Mouse (Mus musculus): Measurements from ENCODE around the gene Pgs1.

DNA sequence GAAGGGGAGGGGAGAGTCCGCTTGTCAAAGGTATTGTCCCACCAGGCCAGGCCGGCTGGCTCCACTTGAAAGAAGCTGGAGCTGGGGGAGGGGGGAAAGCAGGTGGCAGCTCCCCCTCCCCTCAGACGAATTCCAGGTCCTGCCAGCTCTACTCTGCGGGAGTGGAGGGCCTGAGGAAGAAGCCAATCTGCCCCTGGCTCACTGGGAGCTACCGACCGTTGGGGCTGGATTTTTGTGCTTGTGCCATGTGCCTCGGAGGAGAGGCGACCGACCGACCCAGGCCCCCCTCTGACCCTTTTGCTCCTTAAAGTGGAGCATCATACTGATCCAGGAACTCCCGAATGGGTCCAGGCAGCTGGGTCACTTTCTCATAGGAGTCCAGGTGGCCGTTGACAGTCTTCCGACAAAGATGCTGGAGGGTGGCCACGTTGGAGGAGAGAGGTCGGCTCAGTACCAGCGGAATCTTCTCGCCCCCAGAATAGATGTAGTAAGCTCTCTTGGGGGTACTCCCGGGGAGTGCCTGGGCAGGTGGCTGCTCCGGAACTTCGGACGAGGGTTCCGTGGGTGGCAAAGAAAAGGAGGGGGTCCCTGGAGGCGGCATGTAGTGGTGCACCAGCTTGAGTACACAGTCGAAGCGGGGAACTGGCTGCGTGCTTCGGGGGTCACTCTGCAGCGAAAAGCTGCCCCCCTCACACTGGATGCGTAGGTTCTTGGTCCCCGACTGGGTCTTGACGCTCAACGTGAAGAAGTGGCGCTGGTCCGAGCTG lies 18.7 kb upstream of the Pgs1 start:
- no peak for TF ChIP-seq GATA1 (IDR thresholded peaks at IDR 0.05; ENCODE audit: low read length)
- TF ChIP-seq TAL1 (IDR thresholded peaks at IDR 0.05; ENCODE audit: low read length), result no peak

All from erythroblast, embryonic 14.5 days (primary cell).